Mouse (Mus musculus) limb, embryonic 10.5 days (tissue): ENCODE results near the gene Serping1. TPM values are rescaled to one million over a fixed set of nuclear protein-coding genes. Genes with fewer than 3 reads are reported as not detected.

ENCODE experiments used
- DNase-seq: peaks from one replicate; pipeline ENCODE4 v3.0.0-alpha.2; 2017; ENCODE audit warnings: low spot score
- H3K27ac ChIP-seq: fragments of 300-500 bp; sonication (generic); 2 replicates; pipeline ENCODE4 v1.5.1; 2016; ENCODE audit warnings: mild to moderate bottlenecking
- H3K27me3 ChIP-seq: fragments of 300-500 bp; sonication (generic); 2 replicates; pipeline ENCODE4 v1.6.1; 2016; ENCODE audit warnings: low read depth, mild to moderate bottlenecking; ENCODE audit not compliant: poor library complexity, severe bottlenecking
- H3K36me3 ChIP-seq: fragments of 300-500 bp; sonication (generic); 2 replicates; pipeline ENCODE4 v1.6.1; 2016; ENCODE audit warnings: mild to moderate bottlenecking, moderate library complexity
- H3K4me1 ChIP-seq: fragments of 300-500 bp; sonication (generic); 2 replicates; pipeline ENCODE4 v1.6.1; 2016
- H3K4me3 ChIP-seq: fragments of 300-500 bp; sonication (generic); 2 replicates; pipeline ENCODE4 v1.5.1; 2016; ENCODE audit warnings: mild to moderate bottlenecking, moderate library complexity
- H3K9me3 ChIP-seq: fragments of 300-500 bp; sonication (generic); replicated peaks from 2 replicates; pipeline ENCODE4 v1.6.1; 2016; ENCODE audit warnings: mild to moderate bottlenecking
- WGBS: fragments of 180-500 bp; shearing (Covaris S2); methylation state at CpG from one replicate; pipeline ENCODE4 v1.1.7; 2016; 5-methylcytosine and 5-hydroxymethylcytosine counted together
- polyA plus RNA-seq: library from polyadenylated mRNA; unstranded; fragments of >200 nt; fragmentation: Nextera tagmentation; extraction: Ambion mirVana; gene quantifications from 2 replicates; pipeline ENCODE4 v1.2.1, GENCODE M21; 2016

The Serping1 gene
- polyA plus RNA-seq, 1 experiment from 2014 or later, result 10.8 TPM

DNA sequence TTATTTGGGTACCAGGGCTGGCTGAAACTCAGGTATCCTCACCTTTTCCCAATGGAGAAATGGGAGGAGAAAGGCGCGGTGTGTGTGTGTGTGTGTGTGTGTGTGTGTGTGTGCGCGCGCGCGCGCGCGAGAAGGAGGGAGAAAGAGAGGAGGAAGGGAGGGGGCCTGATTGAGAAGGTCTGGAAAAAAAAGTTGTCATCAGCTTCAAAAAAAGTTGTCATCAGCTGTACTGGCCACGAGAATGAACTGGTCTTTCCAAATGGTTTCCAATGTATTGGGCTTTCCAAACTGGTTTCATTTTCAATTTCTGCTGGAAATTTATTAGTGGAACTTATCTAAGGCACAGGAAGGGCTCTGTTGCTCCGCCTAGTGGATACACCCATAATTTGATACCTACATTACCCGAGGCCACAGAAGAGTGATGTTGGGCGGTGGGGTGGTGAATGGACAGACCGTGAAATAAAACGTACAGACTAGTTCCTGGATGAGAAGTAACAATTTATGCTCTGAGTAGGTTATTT lies 23.9 kb upstream of the Serping1 start:
- H3K27ac ChIP-seq, result peak overlapping the region; percentile 77
- peak overlapping the region; percentile 69 for H3K4me3 ChIP-seq
- peaks cover 14% of the 10 kb centered on the region for H3K4me1 ChIP-seq
- H3K9me3 ChIP-seq, result no peaks in the 10 kb centered on the region; the same call in 1 of the 2 replicates
- H3K36me3 ChIP-seq, result no peaks in the 10 kb centered on the region
- peak; percentile 55 for DNase-seq
- WGBS, result 2% methylated on average over 16 of the region's 16 CpGs
- H3K27me3 ChIP-seq, result no peaks in the 10 kb centered on the region

DNA sequence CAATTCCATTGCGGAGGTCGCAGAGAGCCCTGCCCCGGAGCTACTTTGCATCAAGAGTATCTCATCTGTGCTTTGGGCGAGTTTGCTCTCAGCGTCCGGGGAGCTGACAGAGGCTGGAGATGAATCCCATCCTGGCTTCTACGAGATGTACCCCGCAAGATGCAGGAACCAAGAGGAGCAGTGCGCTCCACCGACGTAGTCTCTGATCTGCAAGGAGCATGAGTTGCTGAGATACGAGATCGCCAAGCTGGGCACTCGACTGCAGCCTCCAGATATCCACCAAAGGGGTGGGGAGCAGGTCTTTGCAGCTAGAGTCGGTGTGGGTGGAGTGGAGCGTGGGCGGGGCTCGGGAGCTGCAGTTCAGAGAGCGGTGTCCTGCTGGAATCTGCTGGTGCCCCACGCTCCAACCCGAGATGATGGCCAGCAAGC lies 23.3 kb upstream of the Serping1 start, which contains the start of gene Ube2l6:
Gene Ube2l6 (plus strand): TSS at position 336 of the 429 bp plus-strand sequence.
- WGBS, result 1% methylated on average over 21 of the region's 21 CpGs
- H3K9me3 ChIP-seq, result no peaks in the 10 kb centered on the region; the same call in 1 of the 2 replicates
- peak; percentile 73 for DNase-seq
- H3K27me3 ChIP-seq, result no peaks in the 10 kb centered on the region
- peak within 1 kb of the TSS; percentile 77 for H3K27ac ChIP-seq
- peaks cover 14% of the 10 kb centered on the region for H3K4me1 ChIP-seq
- H3K4me3 ChIP-seq, result peak within 1 kb of the TSS; percentile 69
- no peaks in the 10 kb centered on the region for H3K36me3 ChIP-seq

DNA sequence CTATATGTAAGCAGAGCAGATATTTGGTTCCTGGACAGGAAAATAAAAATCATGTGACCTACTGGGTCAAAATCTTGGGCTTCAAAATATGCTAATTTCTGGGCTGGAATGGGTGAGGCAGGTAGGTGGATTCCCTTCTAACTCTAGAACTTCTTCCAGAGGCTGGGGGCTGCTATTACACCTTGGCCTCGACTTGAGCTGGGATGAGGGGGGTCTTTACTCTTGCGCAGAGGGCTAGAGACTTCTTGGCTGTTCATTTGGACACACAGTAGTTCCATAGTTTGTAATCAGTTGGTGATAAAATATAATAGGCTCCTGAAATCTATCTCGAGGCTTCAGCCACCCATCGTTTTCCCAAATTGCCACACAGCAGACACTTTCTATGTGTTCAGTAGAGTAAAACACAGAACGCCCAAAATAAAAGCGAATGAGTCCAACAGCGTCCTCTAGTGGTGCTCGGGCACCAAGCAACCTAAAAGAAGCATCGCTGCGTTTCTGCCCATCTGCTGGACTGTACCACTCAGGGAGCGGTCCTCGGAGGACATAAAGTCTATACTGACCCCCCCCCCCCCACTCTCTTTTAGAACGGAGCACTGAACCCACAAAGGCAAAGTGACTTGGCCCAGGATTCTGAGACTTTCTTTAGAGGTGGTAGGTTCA lies 22.7 kb upstream of the Serping1 start:
- Histone ChIP-seq H3K4me1 (peaks cover 14% of the 10 kb centered on the region), H3K36me3 (no peaks in the 10 kb centered on the region), H3K9me3 (no peaks in the 10 kb centered on the region; the same call in 1 of the 2 replicates), H3K27me3 (no peaks in the 10 kb centered on the region), H3K4me3 (peak overlapping the region; percentile 69), H3K27ac (peak overlapping the region; percentile 77; the same call in 1 of the 2 replicates)
- peak; percentile 84 for DNase-seq
- 13% methylated on average over 13 of the region's 13 CpGs for WGBS

DNA sequence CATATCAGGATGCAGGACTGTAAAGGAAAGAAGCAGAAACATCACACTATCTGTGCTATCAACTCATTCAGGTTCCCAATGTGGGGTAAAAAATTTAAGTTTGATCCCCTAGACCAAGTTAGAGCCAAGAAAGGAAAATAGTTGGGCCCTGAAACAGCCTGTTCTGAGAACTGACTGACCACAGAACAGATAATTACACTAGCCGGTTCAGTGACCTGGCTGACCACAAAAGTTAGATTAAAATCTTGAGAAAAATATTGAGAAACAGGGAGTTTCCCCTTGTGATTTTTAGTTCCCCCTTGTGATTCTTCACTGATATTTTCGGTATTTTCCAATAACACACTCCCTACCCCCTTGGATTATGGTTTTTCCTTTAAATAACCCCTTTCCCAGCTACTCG lies 18.6 kb upstream of the Serping1 start:
- no peak for DNase-seq
- H3K36me3 ChIP-seq, result no peaks in the 10 kb centered on the region
- H3K9me3 ChIP-seq, result no peaks in the 10 kb centered on the region; the same call in 1 of the 2 replicates
- peaks cover 9% of the 10 kb centered on the region for H3K4me1 ChIP-seq
- 86% methylated on average over 3 of the region's 3 CpGs for WGBS
- H3K27me3 ChIP-seq, result peaks cover 14% of the 10 kb centered on the region; the same call in 1 of the 2 replicates
- H3K27ac ChIP-seq, result no peak overlapping the region
- no peak overlapping the region for H3K4me3 ChIP-seq

DNA sequence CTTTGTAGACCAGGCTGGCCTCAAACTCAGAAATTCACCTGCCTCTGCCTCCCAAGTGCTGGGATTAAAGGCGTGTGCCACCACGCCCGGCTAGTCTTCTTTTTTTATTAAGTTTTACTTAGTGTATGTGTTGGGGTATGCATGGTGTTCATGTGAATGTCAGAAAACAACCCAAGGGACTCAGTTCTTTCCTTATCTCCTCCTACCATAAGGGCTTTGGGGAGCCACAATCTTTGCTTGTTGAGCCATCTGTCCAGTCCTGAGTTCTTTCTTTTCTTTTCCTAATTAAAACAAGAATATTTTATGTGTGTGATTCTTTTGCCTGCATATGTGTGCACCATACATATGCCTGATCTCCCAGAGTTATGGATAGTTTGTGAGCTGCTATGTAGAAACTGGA lies 17.9 kb upstream of the Serping1 start:
- WGBS, result 90% methylated on average over 3 of the region's 3 CpGs
- H3K4me1 ChIP-seq, result peaks cover 6% of the 10 kb centered on the region
- no peak for DNase-seq
- H3K27me3 ChIP-seq, result peaks cover 14% of the 10 kb centered on the region; the same call in 1 of the 2 replicates
- no peak overlapping the region for H3K27ac ChIP-seq
- H3K9me3 ChIP-seq, result no peaks in the 10 kb centered on the region; the same call in 1 of the 2 replicates
- H3K4me3 ChIP-seq, result no peak overlapping the region
- no peaks in the 10 kb centered on the region for H3K36me3 ChIP-seq

DNA sequence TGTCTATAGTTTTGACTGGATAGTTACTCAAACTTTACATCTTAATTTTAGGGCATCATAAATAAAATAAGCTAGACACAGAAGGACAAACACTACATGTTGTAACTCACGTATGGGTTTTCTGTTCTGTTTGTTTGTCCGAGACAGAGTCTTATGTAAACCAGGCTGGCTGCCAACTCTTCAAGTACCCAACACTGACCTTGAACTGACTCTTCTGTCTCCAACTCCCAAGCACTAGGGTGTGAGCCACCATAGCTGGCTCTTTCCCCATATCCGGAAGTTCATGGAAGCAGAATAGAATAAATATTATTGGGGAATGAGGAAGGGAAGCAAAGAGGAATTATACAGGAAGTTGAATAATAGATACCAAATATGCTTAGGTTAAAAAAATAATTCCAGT lies 17.3 kb upstream of the Serping1 start:
- Histone ChIP-seq H3K4me1 (peaks cover 6% of the 10 kb centered on the region; the same call in 1 of the 2 replicates), H3K9me3 (no peaks in the 10 kb centered on the region; the same call in 1 of the 2 replicates), H3K27ac (no peak overlapping the region), H3K36me3 (no peaks in the 10 kb centered on the region), H3K4me3 (no peak overlapping the region), H3K27me3 (peaks cover 14% of the 10 kb centered on the region; the same call in 1 of the 2 replicates)
- no peak for DNase-seq
- 93% methylated on average over 3 of the region's 3 CpGs for WGBS

DNA sequence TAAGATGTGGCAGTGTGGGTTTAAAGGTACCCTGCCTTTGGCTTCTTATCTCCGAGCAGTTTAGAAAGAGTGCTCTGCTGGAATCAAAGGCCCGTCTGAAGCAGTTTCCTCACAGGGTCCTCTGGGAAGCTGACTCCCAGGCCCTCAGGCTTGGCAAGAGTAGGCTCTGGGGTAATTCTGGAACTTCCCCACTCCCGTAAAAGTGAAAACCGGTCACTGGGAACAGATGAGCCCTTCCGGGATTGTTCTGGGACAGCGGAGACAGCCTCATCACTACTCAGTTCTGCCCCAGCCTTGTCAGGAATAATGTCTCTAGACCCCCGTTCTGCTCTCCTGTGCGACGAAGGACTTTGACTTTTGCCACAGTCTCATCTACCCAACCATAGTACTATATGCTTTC lies 15.2 kb upstream of the Serping1 start:
- WGBS, result 52% methylated on average over 9 of the region's 9 CpGs

DNA sequence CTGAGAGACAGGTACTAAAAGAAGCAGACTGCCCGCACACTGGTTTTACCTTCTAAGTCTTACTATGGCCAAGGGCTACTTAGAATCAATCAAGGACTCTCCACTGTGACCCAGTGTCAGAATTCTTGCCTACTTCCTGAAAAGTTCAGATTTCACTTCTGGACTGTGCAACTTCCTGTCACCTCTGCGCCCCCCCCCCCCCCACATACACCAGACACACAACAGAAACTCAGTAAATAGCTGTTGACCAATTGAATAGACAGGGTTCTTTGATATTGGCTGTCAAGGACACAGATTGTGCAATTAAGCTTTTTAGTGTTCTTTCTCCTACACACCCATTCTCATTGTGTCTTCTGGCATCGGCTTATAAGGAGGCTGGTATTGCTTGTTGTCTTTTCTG lies 13.1 kb upstream of the Serping1 start:
- 81% methylated on average over 3 of the region's 3 CpGs for WGBS
- H3K36me3 ChIP-seq, result no peaks in the 10 kb centered on the region
- no peak overlapping the region for H3K27ac ChIP-seq
- peaks cover 14% of the 10 kb centered on the region; the same call in 1 of the 2 replicates for H3K27me3 ChIP-seq
- H3K9me3 ChIP-seq, result no peaks in the 10 kb centered on the region
- no peak for DNase-seq
- no peak overlapping the region for H3K4me3 ChIP-seq
- peaks cover 6% of the 10 kb centered on the region; the same call in 1 of the 2 replicates for H3K4me1 ChIP-seq

More for the DNA sequence above, 15.2 kb upstream of the Serping1 start:
- no peak for DNase-seq
- H3K4me3 ChIP-seq, result no peak overlapping the region
- H3K27ac ChIP-seq, result no peak overlapping the region
- H3K36me3 ChIP-seq, result no peaks in the 10 kb centered on the region
- H3K9me3 ChIP-seq, result no peaks in the 10 kb centered on the region; the same call in 1 of the 2 replicates
- peaks cover 14% of the 10 kb centered on the region; the same call in 1 of the 2 replicates for H3K27me3 ChIP-seq
- peaks cover 6% of the 10 kb centered on the region; the same call in 1 of the 2 replicates for H3K4me1 ChIP-seq

DNA sequence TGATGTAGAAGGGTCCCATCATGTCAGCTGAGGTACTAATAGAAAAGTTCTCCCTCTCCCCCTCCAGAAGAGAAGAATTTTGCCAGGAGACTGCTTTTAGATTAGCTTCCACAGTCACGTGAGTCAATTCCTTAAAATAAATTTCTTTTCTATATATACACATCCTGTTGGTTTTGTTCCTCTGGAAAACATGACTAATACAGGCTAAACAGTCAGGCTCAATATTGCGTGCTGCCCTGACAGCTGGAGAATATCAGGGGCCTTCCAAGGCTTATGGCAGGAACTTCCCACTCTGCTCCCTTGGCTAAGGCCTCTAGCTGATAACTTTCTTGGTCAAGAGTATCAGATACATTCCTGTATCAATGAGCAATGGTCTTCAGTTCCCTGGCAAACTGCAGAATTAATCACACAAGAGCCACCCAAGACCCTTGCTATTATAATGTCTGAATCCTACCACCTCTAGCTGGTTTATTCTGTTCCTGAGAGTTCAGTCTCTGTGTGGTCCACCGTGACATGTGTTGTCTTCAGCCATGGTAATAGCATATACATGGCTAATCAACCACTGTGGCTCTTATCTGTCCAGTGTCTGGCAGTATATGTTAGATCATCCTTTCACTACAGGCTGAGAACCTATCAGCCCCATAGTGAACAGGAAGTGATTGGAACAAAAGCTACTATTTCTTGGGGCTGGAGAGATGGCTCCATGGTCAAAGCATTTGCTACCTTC lies 8.8 kb upstream of the Serping1 start:
- no peak for DNase-seq
- 89% methylated on average over 3 of the region's 3 CpGs for WGBS
- H3K27me3 ChIP-seq, result no peaks in the 10 kb centered on the region
- H3K36me3 ChIP-seq, result no peaks in the 10 kb centered on the region
- no peaks in the 10 kb centered on the region for H3K9me3 ChIP-seq
- H3K4me1 ChIP-seq, result peaks cover 6% of the 10 kb centered on the region; the same call in 1 of the 2 replicates
- no peak overlapping the region for H3K27ac ChIP-seq
- no peak overlapping the region for H3K4me3 ChIP-seq

DNA sequence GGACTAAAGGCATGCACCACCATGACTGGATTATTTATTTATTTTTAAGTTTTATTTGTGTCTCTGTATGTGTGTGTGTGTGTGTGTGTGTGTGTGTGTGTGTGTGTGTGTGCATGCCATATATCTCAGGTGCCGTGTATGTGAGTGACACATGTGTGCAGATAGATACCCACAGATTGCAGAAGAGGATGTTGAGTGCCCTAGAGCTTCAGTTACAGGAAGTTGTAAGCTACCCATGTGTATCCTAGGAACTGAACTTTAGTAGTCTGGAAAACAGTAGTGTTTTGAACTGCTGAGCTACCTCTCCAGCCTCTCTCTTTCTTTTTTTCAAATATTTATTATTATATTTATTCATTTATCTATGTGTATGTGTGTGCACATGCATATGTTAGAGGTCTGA lies 8.1 kb upstream of the Serping1 start:
- no peak for DNase-seq
- H3K36me3 ChIP-seq, result no peaks in the 10 kb centered on the region
- peaks cover 3% of the 10 kb centered on the region; the same call in 1 of the 2 replicates for H3K4me1 ChIP-seq
- 92% methylated on average over 1 of the region's 1 CpGs for WGBS
- H3K27ac ChIP-seq, result no peak overlapping the region
- H3K27me3 ChIP-seq, result no peaks in the 10 kb centered on the region
- no peak overlapping the region for H3K4me3 ChIP-seq
- H3K9me3 ChIP-seq, result no peaks in the 10 kb centered on the region

DNA sequence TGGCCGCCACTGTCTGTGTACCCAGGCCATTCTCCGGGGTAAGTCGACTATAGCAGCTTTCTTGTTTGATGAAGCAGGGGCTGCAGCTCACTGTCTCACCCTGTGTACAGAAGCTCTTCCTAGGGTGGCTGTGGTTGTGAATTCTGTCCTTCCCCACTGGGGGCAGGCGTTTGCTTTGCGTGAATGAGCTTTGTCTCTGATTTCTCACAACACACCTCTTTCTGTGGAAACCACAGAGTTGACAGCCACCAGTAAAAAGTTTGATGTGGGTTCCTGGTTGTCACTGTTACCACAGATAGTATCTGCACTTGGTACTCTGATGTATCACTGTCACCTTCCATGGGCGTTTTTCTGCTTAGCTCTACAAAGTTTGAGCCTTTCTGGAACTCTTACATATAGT lies 4.0 kb upstream of the Serping1 start:
- no peaks in the 10 kb centered on the region for H3K36me3 ChIP-seq
- DNase-seq, result no peak
- H3K27ac ChIP-seq, result no peak overlapping the region
- peaks cover 12% of the 10 kb centered on the region for H3K4me1 ChIP-seq
- WGBS, result 62% methylated on average over 6 of the region's 6 CpGs
- H3K27me3 ChIP-seq, result no peaks in the 10 kb centered on the region
- H3K4me3 ChIP-seq, result no peak overlapping the region
- no peaks in the 10 kb centered on the region for H3K9me3 ChIP-seq

DNA sequence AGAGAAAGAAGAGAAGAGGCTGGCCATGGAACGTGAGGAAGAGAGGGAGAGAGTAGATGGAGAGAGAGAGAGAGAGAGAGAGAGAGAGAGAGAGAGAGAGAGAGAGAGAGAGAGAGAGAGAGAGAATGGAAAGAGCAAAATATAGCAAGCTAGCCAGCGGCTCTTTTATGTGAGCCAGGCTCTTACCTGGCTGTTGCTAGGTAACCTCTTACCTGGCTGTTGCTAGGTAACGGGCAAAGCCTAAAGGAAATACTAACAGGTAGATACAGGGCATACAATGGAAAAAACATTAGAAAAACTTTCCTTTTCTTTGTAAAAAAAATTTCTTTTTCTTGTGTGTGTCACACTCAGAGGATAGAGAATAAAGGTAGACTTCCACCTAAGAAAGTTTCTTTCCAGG lies 2.5 kb upstream of the Serping1 start:
- Histone ChIP-seq H3K4me3 (no peak overlapping the region), H3K9me3 (no peaks in the 10 kb centered on the region), H3K27me3 (no peaks in the 10 kb centered on the region), H3K36me3 (no peaks in the 10 kb centered on the region), H3K4me1 (peaks cover 16% of the 10 kb centered on the region), H3K27ac (no peak overlapping the region)
- no peak for DNase-seq
- 70% methylated on average over 3 of the region's 3 CpGs for WGBS

DNA sequence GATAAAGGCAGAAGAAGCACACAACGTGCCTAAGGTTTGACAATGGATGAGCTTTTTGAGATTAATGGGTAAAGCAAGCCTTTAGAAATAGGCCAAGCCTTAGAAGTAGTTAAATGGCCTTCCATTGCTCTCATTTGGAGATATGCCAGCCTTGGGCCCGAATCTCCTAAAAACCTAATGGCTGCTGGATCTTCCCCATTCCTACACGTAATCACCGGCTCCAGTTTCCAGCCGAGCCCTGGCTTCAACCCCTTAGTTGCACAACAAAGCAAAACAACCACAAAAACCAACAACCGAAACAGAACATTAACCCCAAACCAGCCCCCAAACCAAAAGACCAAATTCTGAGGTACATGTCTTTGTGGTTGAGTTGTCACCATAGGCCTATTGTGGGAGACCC lies 421 bp upstream of the Serping1 start:
- no peak for DNase-seq
- Histone ChIP-seq H3K36me3 (no peaks in the 10 kb centered on the region), H3K27ac (no peak overlapping the region), H3K4me3 (no peak overlapping the region), H3K27me3 (no peaks in the 10 kb centered on the region), H3K4me1 (peaks cover 16% of the 10 kb centered on the region), H3K9me3 (no peaks in the 10 kb centered on the region)
- 87% methylated on average over 6 of the region's 6 CpGs for WGBS
